Mouse (Mus musculus): ENCODE data around the gene Hoxd11. TPM values are rescaled to one million over a fixed set of nuclear protein-coding genes. Genes with fewer than 3 reads are reported as not detected.

Hoxd11 gene
- polyA plus RNA-seq, 1 experiment: not detected

GRCm38 (mm10) chr2:74679596-74679971 is 227 bp downstream of the Hoxd11 start:
- H3K27ac ChIP-seq (ENCODE audit: control insufficient read depth, insufficient read depth, low read depth, low read length): no peak overlapping the region
- peaks cover 14% of the 10 kb centered on the region for H3K27me3 ChIP-seq (ENCODE audit: control insufficient read depth, insufficient read depth, low read length)
- no peak for TF ChIP-seq CTCF (IDR thresholded peaks at IDR 0.05; ENCODE audit: control insufficient read depth, insufficient read depth, insufficient replicate concordance, low read depth, low read length)
- no peak for TF ChIP-seq POLR2A (IDR thresholded peaks at IDR 0.05; ENCODE audit: control insufficient read depth, low read depth, low read length)
- no peaks in the 10 kb centered on the region for H3K36me3 ChIP-seq (ENCODE audit: control insufficient read depth, insufficient read depth, low read length)
- peaks cover 18% of the 10 kb centered on the region for H3K4me1 ChIP-seq (ENCODE audit: control insufficient read depth, insufficient read depth, low read length)
- H3K4me3 ChIP-seq (ENCODE audit: control insufficient read depth, low read depth, low read length): no peak overlapping the region

GRCm38 (mm10) chr2:74679980-74680379 is 623 bp downstream of the Hoxd11 start:
- Histone ChIP-seq H3K4me3 (ENCODE audit: control insufficient read depth, low read depth, low read length) (no peak overlapping the region), H3K27ac (ENCODE audit: control insufficient read depth, insufficient read depth, low read depth, low read length) (no peak overlapping the region), H3K27me3 (ENCODE audit: control insufficient read depth, insufficient read depth, low read length) (peaks cover 14% of the 10 kb centered on the region), H3K36me3 (ENCODE audit: control insufficient read depth, insufficient read depth, low read length) (no peaks in the 10 kb centered on the region), H3K4me1 (ENCODE audit: control insufficient read depth, insufficient read depth, low read length) (peaks cover 18% of the 10 kb centered on the region)
- TF ChIP-seq CTCF (IDR thresholded peaks at IDR 0.05; ENCODE audit: control insufficient read depth, insufficient read depth, insufficient replicate concordance, low read depth, low read length) (no peak), POLR2A (IDR thresholded peaks at IDR 0.05; ENCODE audit: control insufficient read depth, low read depth, low read length) (no peak)

GRCm38 (mm10) chr2:74680561-74681398 is 1.4 kb downstream of the Hoxd11 start:
- Histone ChIP-seq H3K27ac (ENCODE audit: control insufficient read depth, insufficient read depth, low read depth, low read length) (no peak overlapping the region), H3K27me3 (ENCODE audit: control insufficient read depth, insufficient read depth, low read length) (peaks cover 13% of the 10 kb centered on the region), H3K4me1 (ENCODE audit: control insufficient read depth, insufficient read depth, low read length) (peaks cover 13% of the 10 kb centered on the region), H3K4me3 (ENCODE audit: control insufficient read depth, low read depth, low read length) (no peak overlapping the region), H3K36me3 (ENCODE audit: control insufficient read depth, insufficient read depth, low read length) (no peaks in the 10 kb centered on the region)
- TF ChIP-seq POLR2A (IDR thresholded peaks at IDR 0.05; ENCODE audit: control insufficient read depth, low read depth, low read length) (no peak), CTCF (IDR thresholded peaks at IDR 0.05; ENCODE audit: control insufficient read depth, insufficient read depth, insufficient replicate concordance, low read depth, low read length) (no peak)

- H3K4me1 ChIP-seq (ENCODE audit: control insufficient read depth, insufficient read depth, low read length): peaks cover 14% of the 10 kb centered on the region
- H3K36me3 ChIP-seq (ENCODE audit: control insufficient read depth, insufficient read depth, low read length): no peaks in the 10 kb centered on the region
- no peak overlapping the region for H3K27ac ChIP-seq (ENCODE audit: control insufficient read depth, insufficient read depth, low read depth, low read length)
- H3K4me3 ChIP-seq (ENCODE audit: control insufficient read depth, low read depth, low read length): peak overlapping the region; percentile 45
- no peak for TF ChIP-seq CTCF (IDR thresholded peaks at IDR 0.05; ENCODE audit: control insufficient read depth, insufficient read depth, insufficient replicate concordance, low read depth, low read length)
- no peak for TF ChIP-seq POLR2A (IDR thresholded peaks at IDR 0.05; ENCODE audit: control insufficient read depth, low read depth, low read length)
- H3K27me3 ChIP-seq (ENCODE audit: control insufficient read depth, insufficient read depth, low read length): peaks cover 13% of the 10 kb centered on the region
These were observed 2.5 kb downstream of the Hoxd11 start for GRCm38 (mm10) chr2:74681594-74682531.

- Histone ChIP-seq H3K4me1 (ENCODE audit: control insufficient read depth, insufficient read depth, low read length) (peaks cover 15% of the 10 kb centered on the region), H3K36me3 (ENCODE audit: control insufficient read depth, insufficient read depth, low read length) (no peaks in the 10 kb centered on the region), H3K4me3 (ENCODE audit: control insufficient read depth, low read depth, low read length) (no peak overlapping the region; the same call in 1 of the 2 replicates), H3K27me3 (ENCODE audit: control insufficient read depth, insufficient read depth, low read length) (peaks cover 13% of the 10 kb centered on the region), H3K27ac (ENCODE audit: control insufficient read depth, insufficient read depth, low read depth, low read length) (no peak overlapping the region)
- TF ChIP-seq CTCF (IDR thresholded peaks at IDR 0.05; ENCODE audit: control insufficient read depth, insufficient read depth, insufficient replicate concordance, low read depth, low read length) (no peak), POLR2A (IDR thresholded peaks at IDR 0.05; ENCODE audit: control insufficient read depth, low read depth, low read length) (no peak)
These were observed 3.4 kb downstream of the Hoxd11 start for GRCm38 (mm10) chr2:74682796-74683195.

GRCm38 (mm10) chr2:74683471-74683951 is 4.2 kb downstream of the Hoxd11 start:
- Histone ChIP-seq H3K4me1 (ENCODE audit: control insufficient read depth, insufficient read depth, low read length) (peaks cover 15% of the 10 kb centered on the region), H3K27me3 (ENCODE audit: control insufficient read depth, insufficient read depth, low read length) (peaks cover 13% of the 10 kb centered on the region), H3K4me3 (ENCODE audit: control insufficient read depth, low read depth, low read length) (no peak overlapping the region), H3K36me3 (ENCODE audit: control insufficient read depth, insufficient read depth, low read length) (no peaks in the 10 kb centered on the region), H3K27ac (ENCODE audit: control insufficient read depth, insufficient read depth, low read depth, low read length) (no peak overlapping the region)
- no peak for TF ChIP-seq CTCF (IDR thresholded peaks at IDR 0.05; ENCODE audit: control insufficient read depth, insufficient read depth, insufficient replicate concordance, low read depth, low read length)
- TF ChIP-seq POLR2A (IDR thresholded peaks at IDR 0.05; ENCODE audit: control insufficient read depth, low read depth, low read length): no peak

- Histone ChIP-seq H3K4me1 (ENCODE audit: control insufficient read depth, insufficient read depth, low read length) (peaks cover 15% of the 10 kb centered on the region), H3K27ac (ENCODE audit: control insufficient read depth, insufficient read depth, low read depth, low read length) (no peak overlapping the region)
- TF ChIP-seq POLR2A (IDR thresholded peaks at IDR 0.05; ENCODE audit: control insufficient read depth, low read depth, low read length) (no peak), CTCF (IDR thresholded peaks at IDR 0.05; ENCODE audit: control insufficient read depth, insufficient read depth, insufficient replicate concordance, low read depth, low read length) (no peak)
These were observed 4.7 kb downstream of the Hoxd11 start for GRCm38 (mm10) chr2:74684106-74684505.

More at GRCm38 (mm10) chr2:74684106-74684505, 4.7 kb downstream of the Hoxd11 start:
- H3K27me3 ChIP-seq (ENCODE audit: control insufficient read depth, insufficient read depth, low read length): peaks cover 13% of the 10 kb centered on the region
- no peaks in the 10 kb centered on the region for H3K36me3 ChIP-seq (ENCODE audit: control insufficient read depth, insufficient read depth, low read length)
- no peak overlapping the region for H3K4me3 ChIP-seq (ENCODE audit: control insufficient read depth, low read depth, low read length)
